Mouse (Mus musculus): Measurements from ENCODE around the gene Faap20.
"Not testable (repeated sequence)": the region's sequence is repeated elsewhere in the genome, so short reads cannot be mapped to it uniquely, and the experiment has no call there.

The Faap20 gene

GRCm38 (mm10) chr4:155248054-155248453 is 1.5 kb upstream of the Faap20 start:
- not testable (repeated sequence) for DNase-seq (ENCODE audit: low spot score)

- DNase-seq (ENCODE audit: low spot score), result peak; percentile 92
Observed at GRCm38 (mm10) chr4:155249257-155249647, 350 bp upstream of the Faap20 start.

GRCm38 (mm10) chr4:155250361-155251117 is 937 bp downstream of the Faap20 start:
- DNase-seq (ENCODE audit: low spot score), result peak; percentile 29

GRCm38 (mm10) chr4:155251147-155251546 is 1.5 kb downstream of the Faap20 start:
- DNase-seq (ENCODE audit: low spot score), result no peak

- no peak for DNase-seq (ENCODE audit: low spot score)
Observed at GRCm38 (mm10) chr4:155252253-155252652, 2.7 kb downstream of the Faap20 start.

GRCm38 (mm10) chr4:155264521-155265321 is 15.1 kb downstream of the Faap20 start:
- no peak for DNase-seq (ENCODE audit: low spot score)

GRCm38 (mm10) chr4:155267047-155267543 is 17.5 kb downstream of the Faap20 start:
- no peak for DNase-seq (ENCODE audit: low spot score)

- DNase-seq (ENCODE audit: low spot score), result no peak
Observed at GRCm38 (mm10) chr4:155267639-155268175, 18.1 kb downstream of the Faap20 start.

GRCm38 (mm10) chr4:155268382-155268781 is 18.8 kb downstream of the Faap20 start:
- DNase-seq (ENCODE audit: low spot score), result peak; percentile 38

- no peak for DNase-seq (ENCODE audit: low spot score)
Observed at GRCm38 (mm10) chr4:155274451-155274850, 24.8 kb downstream of the Faap20 start.

- DNase-seq (ENCODE audit: low spot score), result no peak
Observed at GRCm38 (mm10) chr4:155274851-155275250, 25.2 kb downstream of the Faap20 start.

- no peak for DNase-seq (ENCODE audit: low spot score)
Observed at GRCm38 (mm10) chr4:155277963-155278362, 28.4 kb downstream of the Faap20 start.

- no peak for DNase-seq (ENCODE audit: low spot score)
Observed at GRCm38 (mm10) chr4:155279054-155279453, 29.5 kb downstream of the Faap20 start.

- no peak for DNase-seq (ENCODE audit: low spot score)
Observed at GRCm38 (mm10) chr4:155279926-155280767, 30.5 kb downstream of the Faap20 start.

- no peak for DNase-seq (ENCODE audit: low spot score)
Observed at GRCm38 (mm10) chr4:155280768-155281121, 31.1 kb downstream of the Faap20 start.

- no peak for DNase-seq (ENCODE audit: low spot score)
Observed at GRCm38 (mm10) chr4:155281227-155281626, 31.6 kb downstream of the Faap20 start.

GRCm38 (mm10) chr4:155281652-155282051 is 32.0 kb downstream of the Faap20 start:
- no peak for DNase-seq (ENCODE audit: low spot score)

GRCm38 (mm10) chr4:155282231-155282630 is 32.6 kb downstream of the Faap20 start:
- DNase-seq (ENCODE audit: low spot score), result no peak

- no peak for DNase-seq (ENCODE audit: low spot score)
Observed at GRCm38 (mm10) chr4:155283001-155283503, 33.5 kb downstream of the Faap20 start.

GRCm38 (mm10) chr4:155283585-155283984 is 34.0 kb downstream of the Faap20 start:
- DNase-seq (ENCODE audit: low spot score), result no peak

GRCm38 (mm10) chr4:155284521-155285379 is 35.1 kb downstream of the Faap20 start:
- DNase-seq (ENCODE audit: low spot score), result no peak

Data from yolk sac, embryonic 10.5 days (tissue).